Mouse (Mus musculus) heart, postnatal 0 days (tissue): ENCODE results near the gene Olfr305. TPM values are rescaled to one million over a fixed set of nuclear protein-coding genes. Genes with fewer than 3 reads are reported as not detected.

Experiments
- ATAC-seq: fragments of 200-750 bp; cut with Nextera tagmentation; 2 replicates; pipeline ENCODE4 v1.8.0; 2017; ENCODE audit warnings: low read depth, moderate number of reproducible peaks, moderate library complexity; ENCODE audit not compliant: insufficient read depth
- DNase-seq: peaks from one replicate; pipeline ENCODE4 v3.0.0-alpha.2; 2016; ENCODE audit warnings: low spot score
- H3K27ac ChIP-seq: fragments of 300-500 bp; sonication (generic); 2 replicates; pipeline ENCODE4 v1.5.1; 2014; ENCODE audit warnings: low read depth, mild to moderate bottlenecking
- H3K27me3 ChIP-seq: fragments of 300-500 bp; sonication (generic); 2 replicates; pipeline ENCODE4 v1.6.1; 2014; ENCODE audit warnings: low read length, mixed read lengths; ENCODE audit not compliant: control insufficient read depth, insufficient read depth
- H3K36me3 ChIP-seq: fragments of 300-500 bp; sonication (generic); replicated peaks from 2 replicates; pipeline ENCODE4 v1.6.1; 2014; ENCODE audit warnings: low read length, mixed read lengths; ENCODE audit not compliant: control insufficient read depth, insufficient read depth
- H3K4me1 ChIP-seq: fragments of 300-500 bp; sonication (generic); 2 replicates; pipeline ENCODE4 v1.6.1; 2014; ENCODE audit warnings: antibody characterized with exemption; ENCODE audit not compliant: control insufficient read depth, insufficient read depth
- H3K4me2 ChIP-seq: fragments of 300-500 bp; sonication (generic); 2 replicates; pipeline ENCODE4 v1.6.1; 2014; ENCODE audit warnings: low read depth, mild to moderate bottlenecking, low read length, moderate library complexity
- H3K4me3 ChIP-seq: fragments of 300-500 bp; sonication (generic); 2 replicates; pipeline ENCODE4 v1.5.1; 2014; ENCODE audit warnings: low read depth, low read length
- H3K9ac ChIP-seq: fragments of 300-500 bp; sonication (generic); replicated peaks from 2 replicates; pipeline ENCODE4 v1.6.1; 2014; ENCODE audit warnings: low read depth, low read length, mixed read lengths
- H3K9me3 ChIP-seq: fragments of 300-500 bp; sonication (generic); replicated peaks from 2 replicates; pipeline ENCODE4 v1.6.1; 2016; ENCODE audit warnings: low read length; ENCODE audit not compliant: control insufficient read depth
- CTCF ChIP-seq: IDR thresholded peaks from 2 replicates; pipeline ENCODE4 v1.5.1; 2016; ENCODE audit warnings: antibody characterized with exemption, control low read depth, low read depth
- EP300 ChIP-seq: IDR thresholded peaks from 2 replicates; pipeline ENCODE4 v1.6.1; 2016; ENCODE audit warnings: antibody characterized with exemption, low read depth
- WGBS: fragments of 180-500 bp; shearing (Covaris S2); extraction: QIAGEN DNeasy Blood & Tissue Kit; methylation state at CpG from one replicate; pipeline ENCODE4 v1.1.7; 2014; 5-methylcytosine and 5-hydroxymethylcytosine counted together
- polyA plus RNA-seq: library from polyadenylated mRNA; unstranded; fragments of >200 nt; fragmentation: Nextera tagmentation; extraction: Ambion mirVana; gene quantifications from 2 replicates; pipeline ENCODE4 v1.2.1, GENCODE M21; 2015
- total RNA-seq: library from RNA; depleted of rRNA; stranded (reverse); fragments of >200 nt; gene quantifications from 2 replicates; pipeline ENCODE4 v1.2.3, GENCODE M21; 2014; ENCODE audit warnings: low replicate concordance; rRNA removed

Olfr305 gene
- total and polyA plus RNA-seq, 2 experiments from 2014 or later: not detected

DNA sequence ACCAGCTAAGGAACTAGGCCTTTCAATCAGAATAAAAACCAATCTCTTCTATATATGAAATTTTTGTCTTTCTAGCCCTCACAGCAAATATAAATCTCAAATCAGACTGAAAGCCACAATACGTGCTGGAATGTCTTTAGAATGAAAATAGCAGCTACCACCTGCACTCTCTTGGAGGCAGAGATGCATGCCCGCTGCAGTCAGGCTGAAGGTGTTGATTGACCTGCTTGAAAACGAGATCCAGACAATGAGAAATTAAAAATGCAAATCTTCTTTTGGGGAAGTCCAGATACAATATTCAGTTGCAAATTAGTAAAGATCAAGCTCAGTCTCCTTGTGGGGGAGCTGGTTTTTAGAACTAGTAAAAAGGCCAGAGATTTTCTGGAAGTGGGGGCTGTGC is 22.5 kb downstream of the Olfr305 start:
- no peak for ATAC-seq
- TF ChIP-seq CTCF (no peak), EP300 (no peak)

GRCm38 (mm10) chr7:86342881-86343565 is 23.7 kb downstream of the Olfr305 start:
- no peak for TF ChIP-seq CTCF
- no peak for TF ChIP-seq EP300
- Histone ChIP-seq H3K9me3 (no peaks in the 10 kb centered on the region), H3K27me3 (no peaks in the 10 kb centered on the region), H3K4me3 (no peak overlapping the region), H3K4me1 (no peaks in the 10 kb centered on the region), H3K9ac (no peak overlapping the region), H3K36me3 (no peaks in the 10 kb centered on the region), H3K27ac (no peak overlapping the region), H3K4me2 (no peak overlapping the region)
- ATAC-seq (no peak), DNase-seq (no peak)
- WGBS: 61% methylated on average over 14 of the region's 14 CpGs

More for the DNA sequence above, 22.5 kb downstream of the Olfr305 start:
- Histone ChIP-seq H3K27ac (no peak overlapping the region), H3K27me3 (no peaks in the 10 kb centered on the region), H3K4me3 (no peak overlapping the region), H3K4me2 (no peak overlapping the region), H3K9ac (no peak overlapping the region), H3K4me1 (no peaks in the 10 kb centered on the region), H3K36me3 (no peaks in the 10 kb centered on the region), H3K9me3 (no peaks in the 10 kb centered on the region)
- no peak for DNase-seq
- WGBS: 50% methylated on average over 3 of the region's 3 CpGs

DNA sequence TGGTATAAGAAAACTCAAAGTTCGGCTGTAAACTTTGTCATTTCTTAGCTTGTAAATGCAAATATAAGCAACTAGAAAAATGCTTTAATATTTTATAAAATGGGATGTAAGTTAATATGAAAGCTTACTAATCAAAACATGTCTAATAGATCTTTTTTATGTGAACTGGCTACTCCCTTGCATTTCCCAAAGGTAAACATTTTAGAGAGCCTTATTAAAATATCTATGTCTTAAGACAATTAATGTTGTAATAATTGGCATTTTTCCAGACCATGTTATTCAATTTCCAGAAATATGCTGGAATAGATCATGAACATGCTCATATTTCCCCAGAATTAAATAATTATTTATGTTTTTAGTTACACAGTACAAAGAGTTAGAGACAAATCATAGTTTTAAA is 29.2 kb downstream of the Olfr305 start, which contains the start of gene Olfr307:
TSS of gene Olfr307 (minus strand) at position 101 of the 400 bp plus-strand sequence.
- 56% methylated on average over 1 of the region's 1 CpGs for WGBS
- DNase-seq (no peak), ATAC-seq (no peak)
- no peak within 1 kb of the TSS for H3K9ac ChIP-seq
- no peaks in the 10 kb centered on the region for H3K27me3 ChIP-seq
- H3K4me3 ChIP-seq: no peak within 1 kb of the TSS
- no peak within 1 kb of the TSS for H3K27ac ChIP-seq
- H3K9me3 ChIP-seq: no peaks in the 10 kb centered on the region
- no peaks in the 10 kb centered on the region for H3K4me1 ChIP-seq
- TF ChIP-seq EP300: no peak
- no peak for TF ChIP-seq CTCF
- H3K36me3 ChIP-seq: no peaks in the 10 kb centered on the region
- no peak within 1 kb of the TSS for H3K4me2 ChIP-seq

GRCm38 (mm10) chr7:86325530-86325929 is 41.2 kb downstream of the Olfr305 start, which contains the start of gene Olfr308:
Olfr308 (minus strand) TSS chr7:86325630.
- Histone ChIP-seq H3K9ac (no peak within 1 kb of the TSS), H3K4me2 (no peak within 1 kb of the TSS), H3K27me3 (no peaks in the 10 kb centered on the region), H3K36me3 (no peaks in the 10 kb centered on the region), H3K4me1 (no peaks in the 10 kb centered on the region), H3K9me3 (no peaks in the 10 kb centered on the region), H3K4me3 (no peak within 1 kb of the TSS), H3K27ac (no peak within 1 kb of the TSS)
- no peak for ATAC-seq
- DNase-seq: no peak
- TF ChIP-seq CTCF (no peak), EP300 (no peak)

- ATAC-seq: no peak
- no peak for DNase-seq
- Histone ChIP-seq H3K36me3 (no peaks in the 10 kb centered on the region), H3K27me3 (no peaks in the 10 kb centered on the region), H3K4me2 (no peak overlapping the region), H3K9me3 (no peaks in the 10 kb centered on the region), H3K27ac (no peak overlapping the region), H3K4me1 (no peaks in the 10 kb centered on the region), H3K4me3 (no peak overlapping the region), H3K9ac (no peak overlapping the region)
- 76% methylated on average over 2 of the region's 2 CpGs for WGBS
- TF ChIP-seq EP300 (no peak), CTCF (no peak)
Measured at GRCm38 (mm10) chr7:86321323-86321722, 45.4 kb downstream of the Olfr305 start.

DNA sequence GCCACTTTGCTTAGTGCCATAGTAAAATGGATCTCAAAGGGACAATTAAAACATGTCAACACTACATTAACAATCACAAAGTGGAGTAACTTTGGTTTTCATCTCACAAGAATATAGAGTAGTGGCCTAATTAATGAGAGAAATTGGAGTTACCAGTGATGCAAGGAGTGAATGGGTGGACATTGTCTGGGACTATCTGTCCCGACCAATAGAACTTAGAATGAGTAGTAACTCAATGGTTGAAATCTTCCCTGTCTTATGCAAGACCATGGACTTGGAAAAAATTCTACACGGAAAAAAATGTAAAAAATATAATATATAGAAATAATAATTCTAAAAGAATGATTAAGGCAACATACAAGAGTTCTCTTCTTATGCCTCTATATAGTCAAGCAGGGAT is 53.1 kb downstream of the Olfr305 start, which contains the start of gene Olfr309:
TSS of gene Olfr309 (minus strand) at position 101 of the 400 bp plus-strand sequence.
- no peaks in the 10 kb centered on the region for H3K9me3 ChIP-seq
- no peaks in the 10 kb centered on the region for H3K36me3 ChIP-seq
- WGBS: 45% methylated on average over 2 of the region's 2 CpGs
- no peaks in the 10 kb centered on the region for H3K27me3 ChIP-seq
- H3K27ac ChIP-seq: no peak within 1 kb of the TSS
- H3K4me3 ChIP-seq: no peak within 1 kb of the TSS
- no peak for TF ChIP-seq CTCF
- TF ChIP-seq EP300: no peak
- ATAC-seq (no peak), DNase-seq (no peak)
- H3K4me2 ChIP-seq: no peak within 1 kb of the TSS
- H3K9ac ChIP-seq: no peak within 1 kb of the TSS
- H3K4me1 ChIP-seq: no peaks in the 10 kb centered on the region

Other genes starting within 250 kb of the Olfr305 start
- gene Vmn2r75, start 195.2 kb downstream of the Olfr305 start, total RNA-seq: not detected in 2 replicates
- gene Vmn2r75, start 195.2 kb downstream of the Olfr305 start, polyA plus RNA-seq: not detected in 2 replicates
- not detected in 2 replicates for gene Vmn2r76, start 120.6 kb downstream of the Olfr305 start, total RNA-seq
- not detected in 2 replicates for gene Vmn2r76, start 120.6 kb downstream of the Olfr305 start, polyA plus RNA-seq
- not detected in 2 replicates for gene Olfr310, start 89.8 kb downstream of the Olfr305 start, total RNA-seq
- not detected in 2 replicates for gene Olfr310, start 89.8 kb downstream of the Olfr305 start, polyA plus RNA-seq
- not detected in 2 replicates for gene Olfr309, start 53.2 kb downstream of the Olfr305 start, total RNA-seq
- gene Olfr309, start 53.2 kb downstream of the Olfr305 start, polyA plus RNA-seq: not detected in 2 replicates
- gene Olfr308, start 41.3 kb downstream of the Olfr305 start, total RNA-seq: not detected in 2 replicates
- gene Olfr308, start 41.3 kb downstream of the Olfr305 start, polyA plus RNA-seq: not detected in 2 replicates
- gene Olfr307, start 29.3 kb downstream of the Olfr305 start, total RNA-seq: not detected in 2 replicates
- not detected in 2 replicates for gene Olfr307, start 29.3 kb downstream of the Olfr305 start, polyA plus RNA-seq
- gene Olfr304, start 19.7 kb upstream of the Olfr305 start, total RNA-seq: not detected in 2 replicates
- gene Olfr304, start 19.7 kb upstream of the Olfr305 start, polyA plus RNA-seq: not detected in 2 replicates
- not detected in 2 replicates for gene Olfr303, start 30.9 kb upstream of the Olfr305 start, total RNA-seq
- gene Olfr303, start 30.9 kb upstream of the Olfr305 start, polyA plus RNA-seq: not detected in 2 replicates
- gene Olfr301, start 36.9 kb upstream of the Olfr305 start, total RNA-seq: not detected in 2 replicates
- gene Olfr301, start 36.9 kb upstream of the Olfr305 start, polyA plus RNA-seq: not detected in 2 replicates
- not detected in 2 replicates for gene Olfr299, start 93.0 kb upstream of the Olfr305 start, total RNA-seq
- gene Olfr299, start 93.0 kb upstream of the Olfr305 start, polyA plus RNA-seq: not detected in 2 replicates
- not detected in 2 replicates for gene Olfr298, start 125.6 kb upstream of the Olfr305 start, total RNA-seq
- not detected in 2 replicates for gene Olfr298, start 125.6 kb upstream of the Olfr305 start, polyA plus RNA-seq
- gene Olfr297, start 153.0 kb upstream of the Olfr305 start, total RNA-seq: not detected in 2 replicates
- gene Olfr297, start 153.0 kb upstream of the Olfr305 start, polyA plus RNA-seq: not detected in 2 replicates
- gene Olfr295, start 216.9 kb upstream of the Olfr305 start, total RNA-seq: not detected in 2 replicates
- not detected in 2 replicates for gene Olfr295, start 216.9 kb upstream of the Olfr305 start, polyA plus RNA-seq
- gene Olfr294, start 249.7 kb upstream of the Olfr305 start, total RNA-seq: not detected in 2 replicates
- gene Olfr294, start 249.7 kb upstream of the Olfr305 start, polyA plus RNA-seq: not detected in 2 replicates